Mouse (Mus musculus): Measurements from ENCODE around the gene Klhl35. TPM values are rescaled to one million over a fixed set of nuclear protein-coding genes. Genes with fewer than 3 reads are reported as not detected.

Gene Klhl35
- 1 to 10 TPM in 1 of 2 experiments, under 1 TPM in 1; 0.99 to 1.2 TPM for total RNA-seq (2021)
- long read RNA-seq, experiment 1, partial matches to known transcripts = 1 of 1 reads
- long read RNA-seq, experiment 1, other reads (novel, unspliced or antisense) = 0 of 1 reads
- long read RNA-seq, experiment 2, partial matches to known transcripts = 2 of 2 reads
- long read RNA-seq, experiment 2, other reads (novel, unspliced or antisense) = 0 of 2 reads

DNA sequence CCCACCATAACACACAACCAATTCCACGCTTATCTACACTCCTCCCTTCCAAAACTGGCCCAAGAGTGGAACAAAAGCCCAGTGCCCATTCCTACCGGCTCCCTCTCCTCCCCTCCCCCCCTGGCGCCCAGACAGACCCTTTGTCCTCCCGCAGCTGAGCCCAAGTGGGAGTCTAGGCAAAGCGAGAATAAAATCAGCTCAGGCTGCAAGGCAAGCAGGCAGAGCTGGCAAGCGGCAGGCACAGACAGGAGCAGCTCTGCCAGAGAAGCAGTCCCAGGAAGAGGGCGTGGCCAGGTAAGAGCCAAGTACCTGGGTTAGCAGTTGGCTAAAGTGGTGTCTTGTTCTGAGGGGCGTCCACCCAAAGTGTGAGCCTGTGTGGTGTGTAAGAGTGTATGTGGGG, at the start of gene Klhl35:
Gene Klhl35, plus strand, starts transcription at position 194 of the 400 bp plus-strand sequence.
- no peak for DNase-seq

DNA sequence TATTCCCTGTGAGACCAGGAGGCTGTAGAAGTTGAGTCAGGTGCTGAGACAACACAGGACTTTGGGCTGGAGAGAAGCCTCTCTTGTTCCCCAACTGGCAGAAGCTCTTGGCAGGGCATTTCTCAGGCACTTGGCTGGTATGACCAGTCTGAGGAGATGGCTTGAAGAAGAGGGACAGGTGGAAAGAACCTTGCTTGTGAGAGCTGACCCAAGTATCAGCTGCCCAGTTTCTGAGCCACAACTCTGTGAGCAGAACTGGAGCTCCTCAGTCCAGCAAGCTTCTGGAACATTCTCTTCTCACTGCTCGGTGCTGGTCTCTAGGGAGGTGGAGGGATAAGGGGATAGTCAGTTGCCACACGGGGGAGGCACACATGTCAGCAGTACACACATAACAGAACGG, 46.5 kb upstream of the Klhl35 start:
- DNase-seq = no peak

DNA sequence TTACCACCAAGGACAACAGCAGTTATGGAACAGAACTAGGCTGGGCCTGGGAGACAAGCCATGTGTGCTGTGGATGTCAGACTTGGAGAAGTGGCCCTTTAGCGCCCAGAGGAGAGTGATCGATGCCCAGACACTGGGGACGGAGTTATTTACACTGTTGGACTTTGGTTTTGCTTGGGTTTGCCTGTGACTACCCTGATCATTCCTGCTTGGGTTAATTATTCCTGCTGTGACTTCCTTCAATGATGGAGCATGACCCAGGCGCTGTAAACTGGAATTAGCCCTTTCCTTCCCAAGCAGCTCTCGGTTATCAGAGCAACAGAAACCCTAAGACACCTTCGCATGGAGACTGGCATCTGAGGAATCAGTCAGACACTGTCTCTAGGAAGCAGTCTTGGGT, 44.8 kb upstream of the Klhl35 start:
- no peak for DNase-seq

- no peak for DNase-seq
These were observed 41.2 kb upstream of the Klhl35 start for GRCm38 (mm10) chr7:99424538-99425155.

DNA sequence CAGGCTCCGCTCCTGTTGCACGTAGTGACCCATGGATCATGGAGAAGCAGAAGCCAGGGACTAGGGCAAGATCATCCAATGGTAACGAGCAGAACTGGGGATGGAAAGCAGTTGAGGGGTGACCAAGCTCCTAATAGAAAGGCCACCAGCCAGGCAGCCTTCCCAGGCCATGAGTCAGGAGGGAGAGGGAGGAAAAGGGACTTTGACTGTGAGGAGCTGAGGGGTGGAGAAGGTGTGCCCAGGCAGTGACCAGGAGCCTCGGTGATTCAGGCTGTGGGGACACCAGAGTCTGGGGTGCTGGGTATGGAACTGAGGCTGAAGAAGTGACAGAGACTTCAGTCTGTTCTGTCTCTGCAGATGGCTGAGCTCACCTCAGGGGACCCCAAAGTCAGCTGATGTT, 40.1 kb upstream of the Klhl35 start:
- no peak for DNase-seq

DNA sequence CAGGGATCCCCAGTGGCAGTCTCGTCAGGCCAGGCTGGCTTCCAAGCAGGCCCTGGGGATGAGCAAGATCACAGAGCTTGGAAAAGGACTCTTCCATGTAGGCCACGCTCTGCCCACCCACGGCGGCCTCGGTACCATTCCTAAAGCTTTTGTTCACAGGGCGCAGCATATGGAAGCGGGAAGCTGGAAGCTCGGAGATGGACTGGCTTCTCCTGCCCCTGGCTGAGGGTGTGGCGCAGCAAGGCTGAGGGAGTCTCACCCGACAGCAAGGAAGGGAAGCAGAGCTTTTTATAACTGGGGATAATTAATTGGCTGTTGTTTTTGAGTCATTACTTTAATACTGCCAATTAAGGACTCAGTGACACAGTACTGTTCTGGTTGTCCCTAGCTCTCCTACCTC, 38.8 kb upstream of the Klhl35 start:
- DNase-seq = no peak

GRCm38 (mm10) chr7:99427987-99428386, 37.8 kb upstream of the Klhl35 start:
- DNase-seq = no peak

DNA sequence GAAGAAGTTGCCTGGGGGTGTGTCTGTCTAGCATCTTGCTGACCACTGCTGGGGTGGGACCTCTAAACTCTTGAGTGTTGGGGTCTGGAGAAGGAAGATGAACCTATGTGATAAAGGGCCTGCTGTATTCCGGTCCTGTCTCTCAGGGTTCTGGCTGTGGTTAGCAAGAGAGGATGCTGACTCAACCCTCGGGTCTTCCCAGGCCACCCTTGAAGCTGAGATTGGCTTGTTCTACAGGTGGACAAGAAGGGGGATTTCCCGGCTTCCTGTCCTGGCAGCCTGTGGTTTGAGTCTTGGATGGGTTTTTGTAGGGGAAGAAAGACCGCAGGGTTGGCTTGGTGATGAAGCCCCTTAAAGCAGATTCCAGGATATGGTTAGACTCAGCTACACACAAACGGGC, 37.0 kb upstream of the Klhl35 start:
- no peak for DNase-seq

DNA sequence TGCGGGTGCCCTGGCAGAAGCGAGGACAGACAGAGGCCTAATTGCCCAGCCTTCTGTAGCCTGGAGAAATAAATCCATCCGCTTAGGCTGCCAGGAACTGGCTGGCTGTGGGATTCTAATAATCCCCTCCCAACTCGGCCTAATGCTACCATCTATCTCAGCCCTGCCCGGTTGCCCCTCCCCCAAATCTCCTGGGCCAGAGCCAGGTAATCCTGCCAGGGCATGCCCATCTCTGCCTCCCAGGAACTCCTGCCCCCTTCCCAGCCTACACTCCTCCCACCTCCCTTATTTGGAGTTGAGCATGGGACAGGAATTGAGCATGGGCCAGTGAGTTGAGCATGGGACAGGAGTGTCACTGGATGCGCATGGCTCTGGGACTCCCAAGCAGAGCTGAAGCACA, 36.0 kb upstream of the Klhl35 start:
- DNase-seq = no peak

DNA sequence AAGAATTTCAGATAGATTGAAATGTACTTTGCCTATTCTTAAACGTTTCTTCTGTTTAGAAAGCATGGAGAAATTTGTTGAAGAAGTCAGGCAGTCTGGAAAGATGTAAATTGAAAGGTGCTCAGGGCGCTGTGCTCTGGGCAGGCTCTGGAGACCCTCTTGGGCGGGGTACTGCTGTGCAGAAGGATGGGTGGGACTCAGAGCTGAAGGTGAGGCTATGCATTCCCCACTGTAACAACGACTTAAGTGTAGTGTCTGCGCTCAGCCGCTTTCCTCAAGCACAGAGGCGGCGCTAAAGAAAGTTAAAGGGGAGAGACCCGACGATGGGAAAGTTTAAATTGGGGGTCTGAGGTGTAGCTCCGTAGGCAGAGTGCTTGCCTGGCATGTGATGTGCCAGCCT, 35.6 kb upstream of the Klhl35 start:
- DNase-seq = no peak

DNA sequence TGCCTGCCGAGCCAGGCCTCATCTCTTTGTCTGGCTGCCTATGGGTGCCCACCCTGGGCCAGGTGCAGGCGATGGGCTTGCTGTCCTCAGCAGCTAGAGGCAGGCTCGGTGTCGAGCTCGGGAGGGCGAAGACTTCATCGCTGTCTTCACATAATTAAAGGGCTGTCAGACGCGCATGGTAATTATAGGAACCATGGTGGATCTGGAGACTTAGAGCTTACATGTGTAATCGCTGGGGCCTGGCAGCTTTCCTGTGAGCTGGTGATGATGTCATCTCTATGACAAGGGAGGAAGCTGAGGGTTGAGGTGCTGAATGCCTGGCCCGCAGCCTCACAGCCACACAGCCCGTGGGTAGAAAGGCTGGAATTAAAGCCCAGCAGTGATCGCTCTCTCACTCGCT, 33.6 kb upstream of the Klhl35 start:
- no peak for DNase-seq

- no peak for DNase-seq
These were observed 32.9 kb upstream of the Klhl35 start for GRCm38 (mm10) chr7:99432863-99433262.

GRCm38 (mm10) chr7:99434672-99435250, 31.0 kb upstream of the Klhl35 start:
- no peak for DNase-seq

GRCm38 (mm10) chr7:99436530-99436929, 29.3 kb upstream of the Klhl35 start:
- DNase-seq = no peak

DNA sequence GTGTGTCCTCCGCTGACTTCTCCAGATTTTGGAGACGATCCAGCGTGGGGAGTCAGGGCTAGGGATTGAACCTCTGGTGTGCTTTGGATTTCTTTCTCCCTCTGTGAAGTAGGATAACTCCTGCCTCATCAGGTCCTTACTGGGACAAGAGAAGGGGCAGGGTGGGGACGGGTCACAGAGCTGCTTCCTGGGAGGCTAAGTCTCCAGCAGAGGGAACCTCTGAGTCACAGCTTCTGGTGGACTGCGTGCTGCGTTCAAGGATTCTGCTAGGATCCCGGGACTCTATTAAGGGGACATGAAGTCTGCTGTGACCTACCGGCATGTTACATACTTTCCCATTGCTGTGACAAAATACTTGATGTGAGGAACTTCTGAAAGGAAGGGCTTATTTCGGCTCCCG, 26.9 kb upstream of the Klhl35 start:
- peak; percentile 27 for DNase-seq

DNA sequence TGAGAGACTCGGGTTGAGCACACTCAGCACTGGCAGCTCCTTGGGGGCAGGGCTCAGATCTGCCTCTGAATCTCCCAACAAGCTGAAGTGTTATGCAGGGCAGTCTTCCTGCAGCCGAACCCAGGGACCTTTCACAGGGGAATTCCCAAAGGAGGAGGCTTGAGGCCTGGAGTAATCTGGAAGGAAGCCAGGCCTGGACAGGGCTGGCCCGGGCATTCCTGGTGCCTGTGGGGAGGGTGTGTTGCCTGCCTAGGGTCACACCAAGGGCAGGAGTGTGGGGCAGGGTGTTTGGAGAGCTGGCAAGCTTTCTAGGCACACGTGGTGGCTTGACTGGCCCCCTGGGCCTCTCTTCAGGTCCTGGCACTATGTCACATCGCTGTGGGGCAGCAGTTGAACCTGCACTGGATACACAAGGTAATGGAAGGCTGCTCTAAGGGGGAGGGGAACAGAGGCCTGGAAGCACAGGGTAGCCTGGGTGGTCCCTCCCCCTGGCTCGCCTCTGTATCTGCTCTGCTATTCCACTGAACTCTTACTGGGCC, 24.2 kb upstream of the Klhl35 start:
- DNase-seq = peak; percentile 82

- peak; percentile 47 for DNase-seq
These were observed 22.6 kb upstream of the Klhl35 start for GRCm38 (mm10) chr7:99443164-99443563.

DNA sequence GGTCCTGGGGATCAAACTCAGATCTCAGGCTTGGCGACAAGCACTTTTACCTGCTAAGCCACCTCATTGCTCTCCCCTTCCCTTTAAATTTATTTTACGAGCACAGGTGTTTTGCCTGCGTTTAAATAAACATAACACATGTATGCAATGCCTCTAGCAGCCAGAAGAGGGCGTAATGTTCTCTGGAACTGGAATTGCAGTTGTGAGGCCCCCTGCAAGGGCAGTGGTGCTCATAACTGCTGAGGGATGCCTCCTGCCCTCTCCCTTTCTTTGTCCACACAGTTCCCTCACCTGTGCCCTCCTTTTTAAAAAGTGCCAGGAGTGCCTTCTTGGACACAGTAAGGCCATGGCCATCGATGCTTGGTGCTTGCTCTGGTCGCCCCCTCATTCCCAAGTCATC, 21.8 kb upstream of the Klhl35 start:
- no peak for DNase-seq

DNA sequence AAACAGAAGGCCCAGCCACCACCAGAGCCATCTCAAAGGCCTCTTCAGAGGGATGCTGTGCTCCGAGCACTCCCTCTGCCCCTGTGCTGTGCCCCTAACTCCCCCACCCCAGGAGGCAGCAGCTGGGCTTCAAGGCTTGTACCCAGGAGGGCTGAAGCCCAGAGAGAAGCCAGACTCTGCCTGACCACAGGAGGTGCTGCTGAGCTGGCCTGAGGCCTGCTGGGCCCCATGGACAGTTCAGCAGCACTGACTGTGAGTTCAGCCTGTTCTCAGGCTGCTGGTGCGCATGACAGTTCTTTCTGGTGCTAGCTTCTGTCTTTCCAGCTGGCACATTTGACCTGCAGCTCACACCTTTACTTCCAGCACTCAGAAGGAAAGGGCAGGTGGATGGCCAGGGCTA, 20.0 kb upstream of the Klhl35 start:
- DNase-seq = peak; percentile 25

DNA sequence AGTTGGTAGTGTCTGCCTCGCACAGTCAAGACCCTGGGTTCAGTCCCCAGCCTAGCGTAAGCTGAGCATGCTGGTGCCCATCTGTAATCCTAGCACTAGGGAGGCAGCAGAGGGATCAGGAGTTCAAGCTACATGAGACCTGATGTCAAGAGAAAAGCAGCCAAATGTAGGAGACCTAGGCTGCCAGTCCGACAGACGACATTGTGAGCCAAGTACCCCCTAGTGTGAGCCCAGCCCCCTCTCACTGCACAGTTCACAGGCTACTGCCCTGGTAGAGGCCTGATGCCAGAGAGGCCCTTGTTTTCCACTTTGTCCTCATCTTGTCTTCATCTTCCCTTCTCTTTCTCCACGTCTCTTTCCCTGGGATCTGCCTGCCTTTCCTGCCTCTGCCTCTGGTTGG, 18.5 kb upstream of the Klhl35 start:
- no peak for DNase-seq

DNA sequence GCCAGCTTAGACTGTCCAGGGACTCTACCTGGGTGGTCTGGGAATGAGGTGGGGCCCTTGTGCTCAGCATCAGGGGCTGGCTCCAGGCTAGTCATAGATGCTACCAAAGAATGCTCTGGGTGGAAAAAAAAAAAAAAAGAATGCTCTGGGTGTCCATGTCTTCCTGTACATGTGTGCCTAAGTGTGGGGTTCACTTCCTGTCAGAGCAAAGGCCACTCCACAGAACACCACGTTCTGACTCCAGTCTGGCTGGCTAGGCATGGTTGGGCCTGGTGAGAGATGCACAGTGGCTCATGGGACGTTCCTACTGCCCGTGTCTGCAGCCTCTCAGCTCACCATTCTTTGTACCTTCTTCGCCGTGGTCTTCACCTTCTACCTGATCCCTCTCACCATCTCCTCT, 17.2 kb upstream of the Klhl35 start:
- no peak for DNase-seq

DNA sequence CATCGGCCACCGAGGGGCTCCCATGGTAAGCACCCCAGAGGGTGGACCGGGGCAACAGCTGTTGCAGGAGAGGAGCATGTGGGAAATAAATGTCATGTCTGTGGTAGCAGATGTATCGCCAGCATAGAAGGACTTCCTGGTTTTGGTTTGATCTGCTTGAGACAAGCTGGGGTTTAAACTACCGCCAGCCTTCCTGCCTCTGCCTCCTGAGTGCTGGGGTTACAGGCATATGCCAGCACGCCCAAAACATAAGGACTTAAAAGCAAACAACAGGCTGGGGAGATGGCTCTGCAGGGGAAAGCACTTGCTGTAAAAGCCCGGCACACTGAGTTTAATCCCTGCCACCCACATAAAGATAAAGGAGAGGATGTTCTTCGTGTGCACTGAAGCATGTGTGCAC, 16.7 kb upstream of the Klhl35 start:
- no peak for DNase-seq

DNA sequence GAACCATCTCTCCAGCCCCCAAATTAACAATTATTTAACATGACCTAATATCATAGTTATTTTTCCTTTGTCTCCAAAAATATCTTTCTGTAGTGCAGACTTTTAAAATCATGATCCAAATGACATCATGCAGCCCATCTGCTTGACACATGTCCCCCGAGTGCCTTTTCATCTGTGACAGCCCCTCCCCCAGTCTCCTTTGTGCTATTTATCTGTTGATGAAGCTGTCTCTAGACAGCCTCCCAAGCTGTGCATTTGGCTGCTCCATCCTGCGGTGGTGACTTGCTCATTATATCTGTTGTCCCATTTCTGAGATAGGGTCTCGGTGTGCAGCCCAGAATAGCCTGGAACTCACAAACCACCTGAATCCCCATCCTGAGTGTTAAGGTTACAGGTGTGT, 16.1 kb upstream of the Klhl35 start:
- DNase-seq = no peak

DNA sequence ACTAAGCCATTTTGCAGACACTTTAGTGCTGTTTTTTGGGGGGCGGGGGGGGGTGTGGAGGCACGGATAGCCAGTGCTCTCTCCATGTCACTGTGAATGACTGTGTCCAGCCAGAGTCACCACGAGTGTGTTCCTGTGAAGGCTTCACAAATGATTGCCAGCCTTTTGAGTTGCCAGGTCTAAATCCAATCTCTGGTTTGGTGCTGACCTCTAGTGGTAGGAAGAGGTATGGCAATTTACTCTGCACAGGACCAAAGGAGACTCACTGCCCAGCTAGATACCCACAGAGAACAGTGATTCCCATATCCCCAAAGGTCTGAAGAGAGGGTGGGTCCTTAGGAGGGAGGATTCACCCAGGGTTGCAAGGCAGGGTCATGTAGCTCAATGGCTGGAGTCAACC, 15.1 kb upstream of the Klhl35 start:
- peak; percentile 78 for DNase-seq
